Mouse (Mus musculus): ENCODE measurements around the gene Cntrob. TPM values are rescaled to one million over a fixed set of nuclear protein-coding genes. Genes with fewer than 3 reads are reported as not detected.

The Cntrob gene
- polyA plus RNA-seq, 1 experiment from 2014 or later = 17.3 TPM

GRCm38 (mm10) chr11:69257807-69258206 lies 65.8 kb downstream of the Cntrob start:
- no peak for ATAC-seq (ENCODE audit: low FRiP score, low read depth)

GRCm38 (mm10) chr11:69257072-69257471 lies 66.5 kb downstream of the Cntrob start:
- Histone ChIP-seq H3K36me3 (no peaks in the 10 kb centered on the region), H3K4me1 (replicated peaks) (0 out of 2 replicates have a peak, but pooled peaks cover 2% of the 10 kb centered on the region), H3K4me2 (no peak overlapping the region), H3K27me3 (no peaks in the 10 kb centered on the region), H3K27ac (replicated peaks) (no peak overlapping the region), H3K9me3 (no peaks in the 10 kb centered on the region), H3K4me3 (no peak overlapping the region), H3K9ac (0 out of 2 replicates have a peak overlapping the region, but pooled peaks have one; percentile 13)
- ATAC-seq (ENCODE audit: low FRiP score, low read depth) = 0 out of 2 replicates have a peak, but pooled peaks have one; percentile 54
- WGBS = 74% methylated on average over 2 of the region's 2 CpGs

More at GRCm38 (mm10) chr11:69257807-69258206, 65.8 kb downstream of the Cntrob start:
- no peaks in the 10 kb centered on the region for H3K9me3 ChIP-seq
- no peaks in the 10 kb centered on the region for H3K36me3 ChIP-seq
- no peak overlapping the region for H3K4me3 ChIP-seq
- WGBS = 48% methylated on average over 4 of the region's 4 CpGs
- no peaks in the 10 kb centered on the region for H3K27me3 ChIP-seq
- H3K4me2 ChIP-seq = no peak overlapping the region
- no peak overlapping the region; the same call in 1 of the 2 replicates for H3K27ac ChIP-seq (replicated peaks)
- H3K9ac ChIP-seq = peak overlapping the region; percentile 13; the same call in 1 of the 2 replicates
- H3K4me1 ChIP-seq (replicated peaks) = 0 out of 2 replicates have a peak, but pooled peaks cover 2% of the 10 kb centered on the region

- H3K4me1 ChIP-seq (replicated peaks) = 0 out of 2 replicates have a peak, but pooled peaks cover 2% of the 10 kb centered on the region
- 70% methylated on average over 5 of the region's 5 CpGs for WGBS
- H3K27me3 ChIP-seq = no peaks in the 10 kb centered on the region
- no peak overlapping the region for H3K27ac ChIP-seq (replicated peaks)
- H3K4me2 ChIP-seq = no peak overlapping the region
- no peaks in the 10 kb centered on the region for H3K36me3 ChIP-seq
- no peak overlapping the region for H3K9ac ChIP-seq
- no peak for ATAC-seq (ENCODE audit: low FRiP score, low read depth)
- no peak overlapping the region for H3K4me3 ChIP-seq
- no peaks in the 10 kb centered on the region for H3K9me3 ChIP-seq
Observed at GRCm38 (mm10) chr11:69254808-69255207, 68.8 kb downstream of the Cntrob start.

- Histone ChIP-seq H3K4me1 (replicated peaks) (0 out of 2 replicates have a peak, but pooled peaks cover 2% of the 10 kb centered on the region), H3K27me3 (no peaks in the 10 kb centered on the region), H3K27ac (replicated peaks) (no peak overlapping the region), H3K36me3 (no peaks in the 10 kb centered on the region), H3K4me2 (no peak overlapping the region), H3K4me3 (no peak overlapping the region), H3K9ac (no peak overlapping the region), H3K9me3 (no peaks in the 10 kb centered on the region)
- no peak for ATAC-seq (ENCODE audit: low FRiP score, low read depth)
- WGBS = 48% methylated on average over 9 of the region's 9 CpGs
Observed at GRCm38 (mm10) chr11:69253131-69253530, 70.4 kb downstream of the Cntrob start.

GRCm38 (mm10) chr11:69251953-69252352 lies 71.6 kb downstream of the Cntrob start:
- Histone ChIP-seq H3K27me3 (0 out of 2 replicates have a peak, but pooled peaks cover 3% of the 10 kb centered on the region), H3K9me3 (no peaks in the 10 kb centered on the region), H3K4me3 (no peak overlapping the region), H3K4me2 (no peak overlapping the region), H3K4me1 (replicated peaks) (no peaks in the 10 kb centered on the region), H3K9ac (no peak overlapping the region), H3K36me3 (no peaks in the 10 kb centered on the region), H3K27ac (replicated peaks) (no peak overlapping the region)
- no peak for ATAC-seq (ENCODE audit: low FRiP score, low read depth)
- WGBS = 87% methylated on average over 7 of the region's 7 CpGs

- WGBS = 63% methylated on average over 14 of the region's 14 CpGs
- Histone ChIP-seq H3K36me3 (no peaks in the 10 kb centered on the region), H3K27me3 (0 out of 2 replicates have a peak, but pooled peaks cover 3% of the 10 kb centered on the region), H3K4me1 (replicated peaks) (no peaks in the 10 kb centered on the region), H3K4me3 (no peak overlapping the region), H3K9me3 (no peaks in the 10 kb centered on the region), H3K9ac (no peak overlapping the region), H3K4me2 (no peak overlapping the region), H3K27ac (replicated peaks) (no peak overlapping the region)
- ATAC-seq (ENCODE audit: low FRiP score, low read depth) = no peak
Observed at GRCm38 (mm10) chr11:69251135-69251842, 72.3 kb downstream of the Cntrob start.

GRCm38 (mm10) chr11:69250106-69250505 lies 73.5 kb downstream of the Cntrob start:
- 84% methylated on average over 5 of the region's 5 CpGs for WGBS

More at GRCm38 (mm10) chr11:69250106-69250505, 73.5 kb downstream of the Cntrob start:
- H3K27ac ChIP-seq (replicated peaks) = no peak overlapping the region
- no peak overlapping the region for H3K4me2 ChIP-seq
- H3K36me3 ChIP-seq = no peaks in the 10 kb centered on the region
- H3K9me3 ChIP-seq = no peaks in the 10 kb centered on the region
- 0 out of 2 replicates have a peak, but pooled peaks cover 3% of the 10 kb centered on the region for H3K27me3 ChIP-seq
- no peak for ATAC-seq (ENCODE audit: low FRiP score, low read depth)
- H3K9ac ChIP-seq = no peak overlapping the region
- H3K4me1 ChIP-seq (replicated peaks) = no peaks in the 10 kb centered on the region
- no peak overlapping the region for H3K4me3 ChIP-seq

Other genes with a start within 250 kb of the Cntrob start
- 317 and 437 TPM in 2 replicates for gene Vamp2, start 235.3 kb downstream of the Cntrob start, polyA plus RNA-seq (2015; fragmentation: Nextera tagmentation; extraction: Ambion mirVana)
- gene Per1, start 228.6 kb downstream of the Cntrob start, polyA plus RNA-seq (2015; fragmentation: Nextera tagmentation; extraction: Ambion mirVana) = 10.0 and 10.1 TPM in 2 replicates
- gene Hes7, start 203.4 kb downstream of the Cntrob start, polyA plus RNA-seq (2015; fragmentation: Nextera tagmentation; extraction: Ambion mirVana) = 0.87 and 0.98 TPM in 2 replicates
- 0.40 and 0.42 TPM in 2 replicates for gene 9130213A22Rik, start 201.2 kb downstream of the Cntrob start, polyA plus RNA-seq (2015; fragmentation: Nextera tagmentation; extraction: Ambion mirVana)
- 4.7 and 6.5 TPM in 2 replicates for gene Aloxe3, start 197.9 kb downstream of the Cntrob start, polyA plus RNA-seq (2015; fragmentation: Nextera tagmentation; extraction: Ambion mirVana)
- 0.35 and 0.72 TPM in 2 replicates for gene Alox12b, start 166.8 kb downstream of the Cntrob start, polyA plus RNA-seq (2015; fragmentation: Nextera tagmentation; extraction: Ambion mirVana)
- 0.34 and 0.44 TPM in 2 replicates for gene Alox8, start 125.9 kb downstream of the Cntrob start, polyA plus RNA-seq (2015; fragmentation: Nextera tagmentation; extraction: Ambion mirVana)
- gene Gucy2e, start 86.7 kb downstream of the Cntrob start, polyA plus RNA-seq (2015; fragmentation: Nextera tagmentation; extraction: Ambion mirVana) = 0.40 and 0.43 TPM in 2 replicates
- gene Trappc1, start 205 bp upstream of the Cntrob start, polyA plus RNA-seq (2015; fragmentation: Nextera tagmentation; extraction: Ambion mirVana) = 183 and 187 TPM in 2 replicates
- gene Kcnab3, start 2.5 kb upstream of the Cntrob start, polyA plus RNA-seq (2015; fragmentation: Nextera tagmentation; extraction: Ambion mirVana) = 4.7 and 5.9 TPM in 2 replicates
- gene Rnf227, start 16.7 kb upstream of the Cntrob start, polyA plus RNA-seq (2015; fragmentation: Nextera tagmentation; extraction: Ambion mirVana) = 221 and 228 TPM in 2 replicates
- gene Chd3, start 45.6 kb upstream of the Cntrob start, polyA plus RNA-seq (2015; fragmentation: Nextera tagmentation; extraction: Ambion mirVana) = 83.5 and 83.7 TPM in 2 replicates
- gene Naa38, start 71.7 kb upstream of the Cntrob start, polyA plus RNA-seq (2015; fragmentation: Nextera tagmentation; extraction: Ambion mirVana) = 109 and 121 TPM in 2 replicates
- gene Cyb5d1, start 71.9 kb upstream of the Cntrob start, polyA plus RNA-seq (2015; fragmentation: Nextera tagmentation; extraction: Ambion mirVana) = 30.6 and 33.5 TPM in 2 replicates
- gene Tmem88, start 74.5 kb upstream of the Cntrob start, polyA plus RNA-seq (2015; fragmentation: Nextera tagmentation; extraction: Ambion mirVana) = 6.8 and 7.2 TPM in 2 replicates
- gene Kdm6b, start 89.9 kb upstream of the Cntrob start, polyA plus RNA-seq (2015; fragmentation: Nextera tagmentation; extraction: Ambion mirVana) = 33.7 and 34.9 TPM in 2 replicates
- gene Dnah2, start 225.3 kb upstream of the Cntrob start, polyA plus RNA-seq (2015; fragmentation: Nextera tagmentation; extraction: Ambion mirVana) = 3.4 and 4.0 TPM in 2 replicates
- 134 and 160 TPM in 2 replicates for gene Efnb3, start 236.4 kb upstream of the Cntrob start, polyA plus RNA-seq (2015; fragmentation: Nextera tagmentation; extraction: Ambion mirVana)